Mouse (Mus musculus) erythroblast, embryonic 14.5 days (primary cell): Measurements from ENCODE around the gene Psmc6.

Experiments used
- GATA1 ChIP-seq: IDR thresholded peaks from 2 replicates; pipeline ENCODE4 v1.6.1; 2012; ENCODE audit warnings: low read length, inconsistent platforms, mixed read lengths
- TAL1 ChIP-seq: IDR thresholded peaks from 3 replicates; pipeline ENCODE4 v1.6.1; 2012; ENCODE audit warnings: low read length, inconsistent platforms, mixed read lengths

DNA sequence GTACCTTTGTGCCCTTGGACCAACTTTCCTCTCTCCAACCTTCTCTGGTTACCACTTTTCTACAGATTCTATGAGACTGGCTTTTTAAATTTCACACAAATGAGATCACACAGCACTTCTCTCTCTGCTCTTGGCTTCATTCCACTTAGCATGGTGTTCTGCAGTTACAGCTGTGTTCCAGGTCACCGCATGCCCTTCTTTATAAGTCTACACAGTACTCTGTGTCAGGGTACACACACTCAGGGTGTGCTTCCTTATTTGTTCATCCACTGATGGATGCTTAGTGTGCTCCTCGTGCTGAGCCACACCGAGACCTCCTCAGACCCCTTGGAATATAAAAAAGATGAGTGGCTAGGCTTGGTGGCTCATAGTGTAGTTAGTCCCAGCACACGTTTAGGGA is 9.5 kb upstream of the Psmc6 start:
- TF ChIP-seq TAL1 (no peak), GATA1 (no peak)
